8 mouse cellular contexts compared by ENCODE assay signal in the genomic region with DNA sequence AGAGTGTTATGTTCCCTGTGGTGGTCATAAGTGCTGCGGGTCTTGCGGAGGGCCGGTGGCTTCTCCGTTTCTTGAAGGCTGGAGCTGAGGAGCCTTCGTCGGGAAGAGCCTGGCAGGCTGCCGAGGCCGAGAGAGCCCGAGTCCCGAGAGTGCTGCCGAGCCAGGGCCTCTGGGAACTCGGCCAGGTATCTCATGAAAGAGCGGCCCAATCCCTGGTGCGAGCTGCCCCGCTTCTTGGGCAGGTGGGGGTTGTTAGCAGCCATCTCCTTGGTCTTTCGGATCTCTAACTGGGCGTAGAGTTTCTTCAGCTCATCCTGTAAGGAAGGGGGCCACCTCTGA. TPM values are rescaled to one million over a fixed set of nuclear protein-coding genes. Genes with fewer than 3 reads are reported as not detected.
DNase-seq lines count a peak whose midpoint lies in the region; ATAC-seq and TF ChIP-seq lines count a peak whose summit lies in the region.

No protein-coding gene starts in this region.

- no peaks in the 10 kb centered on the region for H3K9me3 ChIP-seq in intestine, embryonic 16.5 days (ENCODE audit: control insufficient read depth, low read length)
- H3K9me3 ChIP-seq in limb, embryonic 14.5 days (ENCODE audit: control insufficient read depth, low read length): no peaks in the 10 kb centered on the region

- 38% methylated on average over 17 of the region's 17 CpGs for WGBS in intestine, embryonic 16.5 days
- 35% methylated on average over 17 of the region's 17 CpGs for WGBS in limb, embryonic 14.5 days

- peak overlapping the region; percentile 68 for H3K27ac ChIP-seq in intestine, embryonic 16.5 days (ENCODE audit: low read length)
- peak overlapping the region; percentile 74; the same call in 1 of the 2 replicates for H3K27ac ChIP-seq in limb, embryonic 14.5 days (replicated peaks; ENCODE audit: low read depth, low read length)

- peak overlapping the region; percentile 19 for H3K4me2 ChIP-seq in intestine, embryonic 16.5 days (ENCODE audit: low read depth, low read length)
- peak overlapping the region; percentile 38 for H3K4me2 ChIP-seq in limb, embryonic 14.5 days (replicated peaks; ENCODE audit: low read depth, low read length, severe bottlenecking)

- peak; percentile 9; the same call in 1 of the 2 replicates for ATAC-seq in intestine, embryonic 16.5 days
- no peak for ATAC-seq in limb, embryonic 14.5 days (ENCODE audit: low FRiP score, low read depth)
- no peak for ATAC-seq in megakaryocyte, adult 5-6 weeks (ENCODE audit: poor library complexity, severe bottlenecking)

- peak overlapping the region; percentile 47 for H3K9ac ChIP-seq in intestine, embryonic 16.5 days (ENCODE audit: low read depth, low read length)
- peak overlapping the region; percentile 34; the same call in 1 of the 2 replicates for H3K9ac ChIP-seq in limb, embryonic 14.5 days (ENCODE audit: low read depth, low read length, severe bottlenecking)

- intact Hi-C loops in gastrocnemius, postnatal 36 days (cut with DNase I): no loop called here

- H3K27me3 ChIP-seq in intestine, embryonic 16.5 days (replicated peaks; ENCODE audit: control insufficient read depth, insufficient read depth, low read length): no peaks in the 10 kb centered on the region
- H3K27me3 ChIP-seq in limb, embryonic 14.5 days (ENCODE audit: control insufficient read depth, insufficient read depth, low read length): no peaks in the 10 kb centered on the region

- H3K36me3 ChIP-seq in intestine, embryonic 16.5 days (ENCODE audit: control insufficient read depth, insufficient read depth, low read length): no peaks in the 10 kb centered on the region
- no peaks in the 10 kb centered on the region for H3K36me3 ChIP-seq in limb, embryonic 14.5 days (ENCODE audit: control insufficient read depth, insufficient read depth, low read length)

- no peak for TF ChIP-seq POLR2A in limb, embryonic 14.5 days (IDR thresholded peaks at IDR 0.05; ENCODE audit: borderline replicate concordance, extremely low read depth, insufficient read depth, insufficient read length)

- H3K4me3 ChIP-seq in intestine, embryonic 16.5 days (ENCODE audit: low read length): 0 out of 2 replicates have a peak overlapping the region, but pooled peaks have one; percentile 14
- H3K4me3 ChIP-seq in limb, embryonic 14.5 days (replicated peaks; ENCODE audit: low read length): 0 out of 2 replicates have a peak overlapping the region, but pooled peaks have one; percentile 1

- peak; percentile 76 to 88 for DNase-seq in adrenal gland, adult (ENCODE audit: inconsistent age in 2 of 2, low spot score in 1 of 2)
- DNase-seq in cerebellum, adult 11-12 months: peak; percentile 80
- DNase-seq in gastrocnemius, postnatal 36 days: peak; percentile 63 to 68
- peak; percentile 48 for DNase-seq in limb, embryonic 14.5 days (ENCODE audit: low spot score)
- DNase-seq in right cerebral cortex, adult 2 months (ENCODE audit: low spot score in 2 of 2): peak; percentile 27 to 53
- DNase-seq in liver: no peak

- H3K4me1 ChIP-seq in intestine, embryonic 16.5 days (ENCODE audit: control insufficient read depth, insufficient read depth, low read length): peaks cover 22% of the 10 kb centered on the region
- peaks cover 14% of the 10 kb centered on the region for H3K4me1 ChIP-seq in limb, embryonic 14.5 days (ENCODE audit: control insufficient read depth, insufficient read depth, low read length)

RNA-seq across cellular contexts. Expression of a gene that starts 12.9 kb away (rescaled TPM):
- total RNA-seq in gastrocnemius, postnatal 36 days (2021): under 1 TPM in 1 of 2 experiments, not detected in 1; 0.03 TPM
- polyA plus RNA-seq in intestine, embryonic 16.5 days (2015; fragmentation: Nextera tagmentation; extraction: Ambion mirVana): 0.11 and 0.13 TPM in 2 replicates
- 0.08 and 0.09 TPM in 2 replicates for polyA plus RNA-seq in limb, embryonic 14.5 days (2012; rRNA removed)
- polyA plus RNA-seq in limb, embryonic 14.5 days (2014; fragmentation: Nextera tagmentation; extraction: Ambion mirVana): 0.07 TPM in 2 replicates
- not detected in 2 replicates for total RNA-seq in megakaryocyte, adult 5-6 weeks (2015)
- total RNA-seq in megakaryocyte, adult 5-6 weeks (2017): under 0.01 TPM in 1 of 2 replicates, not detected in the other

RNA-seq across cellular contexts. Expression of a gene that starts 23.4 kb away (rescaled TPM):
- 10 to 100 TPM; 42.0 to 43.4 TPM for total RNA-seq in gastrocnemius, postnatal 36 days (2021)
- polyA plus RNA-seq in intestine, embryonic 16.5 days (2015; fragmentation: Nextera tagmentation; extraction: Ambion mirVana): 1.8 and 2.1 TPM in 2 replicates
- polyA plus RNA-seq in limb, embryonic 14.5 days (2012; rRNA removed): 13.7 and 14.1 TPM in 2 replicates
- 2.6 and 3.0 TPM in 2 replicates for polyA plus RNA-seq in limb, embryonic 14.5 days (2014; fragmentation: Nextera tagmentation; extraction: Ambion mirVana)
- 4.0 and 4.4 TPM in 2 replicates for total RNA-seq in megakaryocyte, adult 5-6 weeks (2015)
- 7.6 and 8.5 TPM in 2 replicates for total RNA-seq in megakaryocyte, adult 5-6 weeks (2017)

RNA-seq across cellular contexts. Expression of a gene that starts 23.4 kb away (rescaled TPM):
- total RNA-seq in gastrocnemius, postnatal 36 days (2021): 10 to 100 TPM; 33.5 to 37.9 TPM
- 65.0 and 65.4 TPM in 2 replicates for polyA plus RNA-seq in intestine, embryonic 16.5 days (2015; fragmentation: Nextera tagmentation; extraction: Ambion mirVana)
- polyA plus RNA-seq in limb, embryonic 14.5 days (2012; rRNA removed): 20.3 and 22.7 TPM in 2 replicates
- polyA plus RNA-seq in limb, embryonic 14.5 days (2014; fragmentation: Nextera tagmentation; extraction: Ambion mirVana): 42.4 and 42.8 TPM in 2 replicates
- 17.2 and 19.8 TPM in 2 replicates for total RNA-seq in megakaryocyte, adult 5-6 weeks (2015)
- total RNA-seq in megakaryocyte, adult 5-6 weeks (2017): 8.2 and 15.2 TPM in 2 replicates

RNA-seq across cellular contexts. Expression of a gene that starts 58.5 kb away (rescaled TPM):
- total RNA-seq in gastrocnemius, postnatal 36 days (2021): 10 to 100 TPM; 51.5 to 56.9 TPM
- 95.7 and 101 TPM in 2 replicates for polyA plus RNA-seq in intestine, embryonic 16.5 days (2015; fragmentation: Nextera tagmentation; extraction: Ambion mirVana)
- 54.6 and 63.5 TPM in 2 replicates for polyA plus RNA-seq in limb, embryonic 14.5 days (2012; rRNA removed)
- polyA plus RNA-seq in limb, embryonic 14.5 days (2014; fragmentation: Nextera tagmentation; extraction: Ambion mirVana): 73.9 and 83.6 TPM in 2 replicates
- 39.3 and 45.0 TPM in 2 replicates for total RNA-seq in megakaryocyte, adult 5-6 weeks (2015)
- 32.3 and 41.5 TPM in 2 replicates for total RNA-seq in megakaryocyte, adult 5-6 weeks (2017)

Comparison
In these comparisons a context has a peak if more than half of its experiments do, and no peak if none do; other contexts are left out.
1. RNA of a gene that starts 23.4 kb away (total RNA-seq): 42.0 to 43.4 TPM in gastrocnemius, postnatal 36 days; 4.0 to 8.5 TPM in megakaryocyte, adult 5-6 weeks; every median in the first group is over 4 times any median in the second.